Mouse (Mus musculus) forebrain, postnatal 0 days (tissue): ENCODE results near the gene RPS10-NUDT3. TPM values are rescaled to one million over a fixed set of nuclear protein-coding genes. Genes with fewer than 3 reads are reported as not detected.
A peak's percentile ranks its signal among the peaks of the same experiment; 100 is the strongest.

Experiments
- ATAC-seq: fragments of 200-750 bp; cut with Nextera tagmentation; 2 replicates; pipeline ENCODE4 v1.8.0; 2017; ENCODE audit warnings: mild to moderate bottlenecking, moderate library complexity
- DNase-seq: peaks from one replicate; pipeline ENCODE4 v3.0.0-alpha.2; 2015
- H3K27ac ChIP-seq: fragments of 300-500 bp; sonication (generic); 2 replicates; pipeline ENCODE4 v1.5.1; 2014; ENCODE audit warnings: low read depth, mild to moderate bottlenecking, antibody characterized with exemption, low read length, moderate library complexity, mixed read lengths
- H3K27me3 ChIP-seq: fragments of 300-500 bp; sonication (generic); 2 replicates; pipeline ENCODE4 v1.6.1; 2014; ENCODE audit warnings: mild to moderate bottlenecking, low read length, mixed read lengths; ENCODE audit not compliant: insufficient read depth
- H3K36me3 ChIP-seq: fragments of 300-500 bp; sonication (generic); 2 replicates; pipeline ENCODE4 v1.6.1; 2014; ENCODE audit warnings: mild to moderate bottlenecking, moderate library complexity; ENCODE audit not compliant: insufficient read depth
- H3K4me1 ChIP-seq: fragments of 300-500 bp; sonication (generic); 2 replicates; pipeline ENCODE4 v1.6.1; 2014; ENCODE audit warnings: antibody characterized with exemption; ENCODE audit not compliant: insufficient read depth
- H3K4me2 ChIP-seq: fragments of 300-500 bp; sonication (generic); 2 replicates; pipeline ENCODE4 v1.6.1; 2014; ENCODE audit warnings: low read depth, mild to moderate bottlenecking, moderate library complexity
- H3K4me3 ChIP-seq: fragments of 300-500 bp; sonication (generic); 2 replicates; pipeline ENCODE4 v1.5.1; 2014; ENCODE audit warnings: low read depth, low read length, mixed read lengths
- H3K9ac ChIP-seq: fragments of 300-500 bp; sonication (generic); 2 replicates; pipeline ENCODE4 v1.6.1; 2014; ENCODE audit warnings: mild to moderate bottlenecking
- H3K9me3 ChIP-seq: fragments of 300-500 bp; sonication (generic); 2 replicates; pipeline ENCODE4 v1.6.1; 2016; ENCODE audit warnings: low read length
- CTCF ChIP-seq: sonication (generic); IDR thresholded peaks from 2 replicates; pipeline ENCODE4 v1.5.1; 2016; ENCODE audit warnings: antibody characterized with exemption, control low read depth, low read depth
- WGBS: fragments of 180-500 bp; shearing (Covaris S2); extraction: QIAGEN DNeasy Blood & Tissue Kit; methylation state at CpG from one replicate; pipeline ENCODE4 v1.1.7; 2014; 5-methylcytosine and 5-hydroxymethylcytosine counted together
- polyA plus RNA-seq: library from polyadenylated mRNA; unstranded; fragments of >200 nt; fragmentation: Nextera tagmentation; extraction: Ambion mirVana; gene quantifications from 2 replicates; pipeline ENCODE4 v1.2.1, GENCODE M21; 2015
- total RNA-seq: library from RNA; depleted of rRNA; stranded (reverse); fragments of >200 nt; gene quantifications from 2 replicates; pipeline ENCODE4 v1.2.3, GENCODE M21; 2014

Gene RPS10-NUDT3
- total and polyA plus RNA-seq, 2 experiments from 2014 or later: not detected

- ATAC-seq: peak; percentile 82
- 53% methylated on average over 10 of the region's 10 CpGs for WGBS
These were observed 24.1 kb downstream of the RPS10-NUDT3 start for GRCm38 (mm10) chr17:27610679-27611518.

DNA sequence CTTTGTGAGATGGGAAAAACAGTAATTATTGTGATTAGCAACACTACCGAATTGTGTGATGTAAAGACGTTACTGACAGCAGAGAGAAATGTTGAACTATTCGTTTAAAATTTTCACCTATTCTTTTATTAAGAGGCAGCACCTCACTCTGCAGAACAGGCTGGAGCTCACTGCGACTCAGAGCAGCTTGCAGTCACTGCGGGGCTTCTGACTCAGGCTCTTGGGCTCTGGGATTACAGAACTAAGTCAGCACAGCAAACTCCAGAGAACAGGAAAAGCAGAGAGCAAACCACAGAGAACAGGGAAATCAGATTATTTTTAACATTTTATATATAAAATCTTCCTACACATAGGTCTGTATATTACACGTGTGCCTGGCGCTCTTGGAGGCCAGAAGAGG is 25.4 kb downstream of the RPS10-NUDT3 start:
- H3K27me3 ChIP-seq: no peaks in the 10 kb centered on the region
- WGBS: 74% methylated on average over 7 of the region's 7 CpGs
- H3K4me1 ChIP-seq: peaks cover 20% of the 10 kb centered on the region
- H3K27ac ChIP-seq: no peak overlapping the region
- TF ChIP-seq CTCF: no peak
- no peaks in the 10 kb centered on the region for H3K9me3 ChIP-seq
- H3K36me3 ChIP-seq: peaks cover 6% of the 10 kb centered on the region
- no peak overlapping the region for H3K4me3 ChIP-seq
- DNase-seq (no peak), ATAC-seq (no peak)
- H3K4me2 ChIP-seq: no peak overlapping the region
- H3K9ac ChIP-seq: no peak overlapping the region

More at GRCm38 (mm10) chr17:27610679-27611518, 24.1 kb downstream of the RPS10-NUDT3 start:
- DNase-seq: peak; percentile 71
- Histone ChIP-seq H3K36me3 (peaks cover 6% of the 10 kb centered on the region), H3K27ac (peak overlapping the region; percentile 50), H3K27me3 (no peaks in the 10 kb centered on the region), H3K9me3 (no peaks in the 10 kb centered on the region), H3K9ac (no peak overlapping the region), H3K4me2 (peak overlapping the region; percentile 6; the same call in 1 of the 2 replicates), H3K4me3 (no peak overlapping the region), H3K4me1 (peaks cover 20% of the 10 kb centered on the region)
- no peak for TF ChIP-seq CTCF

GRCm38 (mm10) chr17:27603522-27604234 is 31.3 kb downstream of the RPS10-NUDT3 start:
- no peak for DNase-seq
- H3K4me1 ChIP-seq: peaks cover 17% of the 10 kb centered on the region; the same call in 1 of the 2 replicates
- no peak for TF ChIP-seq CTCF
- ATAC-seq: no peak
- H3K4me2 ChIP-seq: no peak overlapping the region
- H3K4me3 ChIP-seq: no peak overlapping the region
- WGBS: 63% methylated on average over 21 of the region's 21 CpGs
- no peaks in the 10 kb centered on the region for H3K9me3 ChIP-seq
- 0 out of 2 replicates have a peak overlapping the region, but pooled peaks have one; percentile 2 for H3K27ac ChIP-seq
- no peaks in the 10 kb centered on the region for H3K27me3 ChIP-seq
- peaks cover 6% of the 10 kb centered on the region for H3K36me3 ChIP-seq
- H3K9ac ChIP-seq: no peak overlapping the region

- peaks cover 2% of the 10 kb centered on the region for H3K36me3 ChIP-seq
- WGBS: 91% methylated on average over 2 of the region's 2 CpGs
- H3K4me2 ChIP-seq: no peak overlapping the region
- no peaks in the 10 kb centered on the region for H3K27me3 ChIP-seq
- no peak overlapping the region for H3K27ac ChIP-seq
- DNase-seq: no peak
- no peak for TF ChIP-seq CTCF
- H3K4me3 ChIP-seq: no peak overlapping the region
- peaks cover 17% of the 10 kb centered on the region; the same call in 1 of the 2 replicates for H3K4me1 ChIP-seq
- H3K9ac ChIP-seq: no peak overlapping the region
- ATAC-seq: no peak
- no peaks in the 10 kb centered on the region for H3K9me3 ChIP-seq
These were observed 32.0 kb downstream of the RPS10-NUDT3 start for GRCm38 (mm10) chr17:27603036-27603435.

- no peak for ATAC-seq
- Histone ChIP-seq H3K4me1 (peaks cover 17% of the 10 kb centered on the region; the same call in 1 of the 2 replicates), H3K4me3 (no peak overlapping the region), H3K27me3 (no peaks in the 10 kb centered on the region), H3K27ac (0 out of 2 replicates have a peak overlapping the region, but pooled peaks have one; percentile 16), H3K36me3 (peaks cover 9% of the 10 kb centered on the region; the same call in 1 of the 2 replicates), H3K9me3 (no peaks in the 10 kb centered on the region), H3K9ac (no peak overlapping the region), H3K4me2 (no peak overlapping the region)
- no peak for DNase-seq
- 75% methylated on average over 5 of the region's 5 CpGs for WGBS
- TF ChIP-seq CTCF: no peak
These were observed 34.2 kb downstream of the RPS10-NUDT3 start for GRCm38 (mm10) chr17:27600869-27601268.

GRCm38 (mm10) chr17:27600286-27600685 is 34.7 kb downstream of the RPS10-NUDT3 start:
- WGBS: 84% methylated on average over 3 of the region's 3 CpGs

More at GRCm38 (mm10) chr17:27600286-27600685, 34.7 kb downstream of the RPS10-NUDT3 start:
- Histone ChIP-seq H3K4me1 (peaks cover 17% of the 10 kb centered on the region; the same call in 1 of the 2 replicates), H3K27ac (no peak overlapping the region), H3K9me3 (no peaks in the 10 kb centered on the region), H3K4me3 (no peak overlapping the region), H3K27me3 (no peaks in the 10 kb centered on the region), H3K4me2 (no peak overlapping the region), H3K36me3 (peaks cover 15% of the 10 kb centered on the region; the same call in 1 of the 2 replicates), H3K9ac (no peak overlapping the region)
- ATAC-seq (no peak), DNase-seq (no peak)
- no peak for TF ChIP-seq CTCF
